Mouse (Mus musculus): ENCODE data around the gene Dnaja4. TPM values are rescaled to one million over a fixed set of nuclear protein-coding genes. Genes with fewer than 3 reads are reported as not detected.

The Dnaja4 gene
- 7.5 and 8.0 TPM in 2 replicates for polyA plus RNA-seq (2015; fragmentation: Nextera tagmentation; extraction: Ambion mirVana)

GRCm38 (mm10) chr9:54698318-54699086 is at the start of gene Dnaja4:
Gene Dnaja4, plus strand, starts transcription at chr9:54698873.
- Histone ChIP-seq H3K4me3 (replicated peaks) (peak within 1 kb of the TSS; percentile 52), H3K4me1 (peaks cover 18% of the 10 kb centered on the region), H3K4me2 (peak within 1 kb of the TSS; percentile 80), H3K27ac (replicated peaks) (peak within 1 kb of the TSS; percentile 23; the same call in 1 of the 2 replicates), H3K36me3 (no peaks in the 10 kb centered on the region), H3K9ac (replicated peaks) (peak within 1 kb of the TSS; percentile 62), H3K27me3 (replicated peaks) (peaks cover 19% of the 10 kb centered on the region), H3K9me3 (replicated peaks) (no peaks in the 10 kb centered on the region)
- no peak; the same call in 1 of the 2 replicates for ATAC-seq (ENCODE audit: low FRiP score)
- WGBS: 68% methylated on average over 17 of the region's 17 CpGs

GRCm38 (mm10) chr9:54649360-54649759 is 49.3 kb upstream of the Dnaja4 start:
- 84% methylated on average over 1 of the region's 1 CpGs for WGBS
- H3K9me3 ChIP-seq (replicated peaks): no peaks in the 10 kb centered on the region
- no peak overlapping the region for H3K4me3 ChIP-seq (replicated peaks)
- no peaks in the 10 kb centered on the region for H3K36me3 ChIP-seq
- no peaks in the 10 kb centered on the region for H3K4me1 ChIP-seq
- H3K9ac ChIP-seq (replicated peaks): no peak overlapping the region
- H3K4me2 ChIP-seq: no peak overlapping the region
- no peak for ATAC-seq (ENCODE audit: low FRiP score)
- no peak overlapping the region for H3K27ac ChIP-seq (replicated peaks)
- no peaks in the 10 kb centered on the region for H3K27me3 ChIP-seq (replicated peaks)

DNA sequence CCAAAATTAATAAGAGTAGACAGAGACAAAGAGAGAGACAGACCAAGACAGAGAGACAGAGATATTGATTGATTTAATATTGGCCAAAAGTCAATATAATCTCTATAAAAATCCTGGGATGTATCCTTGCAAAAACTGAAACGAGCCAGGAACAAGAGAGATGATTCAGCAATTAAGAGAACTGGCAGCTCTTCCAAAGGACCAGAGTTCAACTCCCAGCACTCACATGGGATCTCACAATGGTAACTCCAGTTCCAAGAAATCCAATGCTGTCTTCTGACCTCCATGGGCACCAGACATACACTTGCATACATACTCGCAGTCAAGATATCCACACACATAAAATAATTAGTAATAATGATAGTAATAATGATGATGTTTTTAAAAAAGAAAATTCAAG is 45.9 kb upstream of the Dnaja4 start:
- H3K9me3 ChIP-seq (replicated peaks): no peaks in the 10 kb centered on the region
- H3K4me1 ChIP-seq: no peaks in the 10 kb centered on the region
- H3K27me3 ChIP-seq (replicated peaks): no peaks in the 10 kb centered on the region
- 85% methylated on average over 2 of the region's 2 CpGs for WGBS
- H3K9ac ChIP-seq (replicated peaks): no peak overlapping the region
- H3K4me2 ChIP-seq: no peak overlapping the region
- no peaks in the 10 kb centered on the region for H3K36me3 ChIP-seq
- H3K4me3 ChIP-seq (replicated peaks): no peak overlapping the region
- no peak for ATAC-seq (ENCODE audit: low FRiP score)
- H3K27ac ChIP-seq (replicated peaks): no peak overlapping the region

DNA sequence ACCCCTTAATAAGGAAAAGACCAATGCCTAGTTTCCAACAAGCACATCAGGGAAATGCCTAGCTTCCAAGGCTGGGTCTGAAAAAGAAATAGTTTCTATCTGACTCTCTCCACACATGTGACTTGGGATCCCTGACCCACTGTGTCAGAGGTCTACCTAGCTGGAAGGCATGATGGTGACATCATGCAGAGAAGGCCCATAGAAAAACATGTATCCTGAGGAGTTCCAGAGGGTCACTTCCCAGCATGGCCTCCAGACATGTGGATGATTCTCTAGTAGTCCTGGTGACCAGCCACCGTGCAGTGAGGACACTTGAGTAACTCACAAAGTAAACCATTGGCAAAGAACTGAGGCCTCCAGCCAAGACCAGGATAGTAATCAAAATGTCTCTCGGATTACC is 42.8 kb upstream of the Dnaja4 start:
- Histone ChIP-seq H3K4me2 (no peak overlapping the region), H3K27ac (replicated peaks) (no peak overlapping the region), H3K9me3 (replicated peaks) (no peaks in the 10 kb centered on the region), H3K9ac (replicated peaks) (no peak overlapping the region), H3K4me3 (replicated peaks) (no peak overlapping the region), H3K27me3 (replicated peaks) (no peaks in the 10 kb centered on the region), H3K4me1 (no peaks in the 10 kb centered on the region), H3K36me3 (no peaks in the 10 kb centered on the region)
- no peak for ATAC-seq (ENCODE audit: low FRiP score)
- 80% methylated on average over 2 of the region's 2 CpGs for WGBS

DNA sequence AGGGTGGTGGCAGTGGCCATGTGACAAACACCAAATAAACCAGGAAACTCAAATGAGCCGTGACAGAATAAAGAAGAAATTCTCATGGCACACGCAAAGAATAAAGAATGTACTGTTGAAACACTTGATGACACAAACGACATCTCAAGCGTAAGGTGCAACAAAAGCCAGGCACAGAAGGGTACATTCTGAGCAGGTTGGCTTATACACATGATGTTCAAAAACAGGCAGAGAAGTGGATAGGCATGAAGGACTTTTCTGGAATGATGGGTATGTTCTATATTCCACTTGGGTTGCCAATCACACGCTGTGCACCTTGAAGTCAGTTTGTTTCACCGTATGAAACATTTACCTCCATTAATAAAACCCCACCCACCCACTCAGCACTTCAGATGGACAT is 42.3 kb upstream of the Dnaja4 start:
- Histone ChIP-seq H3K27me3 (replicated peaks) (no peaks in the 10 kb centered on the region), H3K27ac (replicated peaks) (no peak overlapping the region), H3K36me3 (no peaks in the 10 kb centered on the region), H3K9me3 (replicated peaks) (no peaks in the 10 kb centered on the region), H3K9ac (replicated peaks) (no peak overlapping the region), H3K4me2 (no peak overlapping the region), H3K4me1 (peaks cover 2% of the 10 kb centered on the region), H3K4me3 (replicated peaks) (no peak overlapping the region)
- ATAC-seq (ENCODE audit: low FRiP score): no peak
- WGBS: 86% methylated on average over 6 of the region's 6 CpGs

- 91% methylated on average over 6 of the region's 6 CpGs for WGBS
- H3K9me3 ChIP-seq (replicated peaks): no peaks in the 10 kb centered on the region
- H3K36me3 ChIP-seq: no peaks in the 10 kb centered on the region
- H3K4me2 ChIP-seq: peak overlapping the region; percentile 9; the same call in 1 of the 2 replicates
- no peak overlapping the region for H3K27ac ChIP-seq (replicated peaks)
- no peak overlapping the region for H3K4me3 ChIP-seq (replicated peaks)
- H3K9ac ChIP-seq (replicated peaks): no peak overlapping the region
- ATAC-seq (ENCODE audit: low FRiP score): no peak
- no peaks in the 10 kb centered on the region for H3K27me3 ChIP-seq (replicated peaks)
- H3K4me1 ChIP-seq: peaks cover 9% of the 10 kb centered on the region
These were observed 39.9 kb upstream of the Dnaja4 start for GRCm38 (mm10) chr9:54658773-54659172.

- H3K36me3 ChIP-seq: no peaks in the 10 kb centered on the region
- no peaks in the 10 kb centered on the region for H3K27me3 ChIP-seq (replicated peaks)
- ATAC-seq (ENCODE audit: low FRiP score): peak; percentile 85; the same call in 1 of the 2 replicates
- WGBS: 5% methylated on average over 10 of the region's 10 CpGs
- peak within 1 kb of the TSS; percentile 40 for H3K4me2 ChIP-seq
- H3K9me3 ChIP-seq (replicated peaks): no peaks in the 10 kb centered on the region
- H3K4me3 ChIP-seq (replicated peaks): peak within 1 kb of the TSS; percentile 14; the same call in 1 of the 2 replicates
- H3K27ac ChIP-seq (replicated peaks): peak within 1 kb of the TSS; percentile 68
- peaks cover 9% of the 10 kb centered on the region for H3K4me1 ChIP-seq
- no peak within 1 kb of the TSS for H3K9ac ChIP-seq (replicated peaks)
These were observed 36.9 kb upstream of the Dnaja4 start, which contains the start of gene Acsbg1 for GRCm38 (mm10) chr9:54661605-54662377. Gene Acsbg1, minus strand, starts transcription at chr9:54661870.

DNA sequence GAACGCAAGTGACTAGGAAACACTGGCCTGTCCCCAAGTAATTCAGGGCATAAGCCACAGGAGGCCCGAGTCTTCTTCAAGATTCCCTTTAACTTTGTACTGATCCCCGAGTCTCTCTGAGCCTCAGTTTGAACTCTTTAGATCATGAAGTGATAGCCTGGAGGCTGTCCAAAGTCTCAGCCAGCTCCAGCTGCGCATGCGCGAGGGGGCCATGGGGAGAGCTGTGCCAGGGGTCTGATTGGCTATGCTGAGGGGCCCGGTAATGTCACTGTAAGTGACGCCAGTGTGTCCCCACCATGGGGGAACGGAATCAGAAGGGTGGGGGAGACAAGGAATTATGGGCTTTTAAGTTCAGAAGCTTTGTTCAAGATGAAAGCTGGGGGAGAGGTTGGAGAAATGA is 34.3 kb upstream of the Dnaja4 start:
- no peak for ATAC-seq (ENCODE audit: low FRiP score)
- 76% methylated on average over 9 of the region's 9 CpGs for WGBS
- H3K4me1 ChIP-seq: peaks cover 9% of the 10 kb centered on the region
- H3K4me3 ChIP-seq (replicated peaks): no peak overlapping the region
- no peaks in the 10 kb centered on the region for H3K36me3 ChIP-seq
- no peak overlapping the region for H3K27ac ChIP-seq (replicated peaks)
- no peaks in the 10 kb centered on the region for H3K9me3 ChIP-seq (replicated peaks)
- no peaks in the 10 kb centered on the region for H3K27me3 ChIP-seq (replicated peaks)
- H3K4me2 ChIP-seq: no peak overlapping the region
- no peak overlapping the region for H3K9ac ChIP-seq (replicated peaks)

DNA sequence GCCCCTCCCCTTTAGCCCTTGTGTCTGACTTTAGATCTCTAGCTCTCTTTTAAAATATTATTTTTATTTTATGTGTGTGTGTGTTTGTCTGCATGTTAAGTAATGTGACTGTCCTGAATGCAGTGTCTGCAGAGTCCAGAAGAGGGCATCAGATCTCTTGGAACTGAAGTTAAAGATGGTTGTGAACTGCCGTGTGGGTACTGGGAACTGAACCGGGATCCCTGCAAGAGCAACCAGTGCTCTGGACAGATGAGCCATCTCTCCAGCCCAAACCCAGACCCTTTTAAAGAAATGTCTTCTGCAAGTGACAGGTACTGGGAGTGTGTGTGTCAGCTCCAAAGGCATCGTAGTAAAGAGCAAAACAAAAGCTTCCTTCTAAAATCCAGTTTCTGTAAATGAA is 32.6 kb upstream of the Dnaja4 start:
- 99% methylated on average over 3 of the region's 3 CpGs for WGBS
- Histone ChIP-seq H3K4me2 (no peak overlapping the region), H3K27me3 (replicated peaks) (no peaks in the 10 kb centered on the region), H3K9ac (replicated peaks) (no peak overlapping the region), H3K27ac (replicated peaks) (no peak overlapping the region), H3K4me1 (peaks cover 9% of the 10 kb centered on the region), H3K9me3 (replicated peaks) (no peaks in the 10 kb centered on the region), H3K4me3 (replicated peaks) (no peak overlapping the region), H3K36me3 (no peaks in the 10 kb centered on the region)
- ATAC-seq (ENCODE audit: low FRiP score): no peak

- 73% methylated on average over 4 of the region's 4 CpGs for WGBS
- H3K9me3 ChIP-seq (replicated peaks): no peaks in the 10 kb centered on the region
These were observed 30.2 kb upstream of the Dnaja4 start for GRCm38 (mm10) chr9:54668455-54668854.

DNA sequence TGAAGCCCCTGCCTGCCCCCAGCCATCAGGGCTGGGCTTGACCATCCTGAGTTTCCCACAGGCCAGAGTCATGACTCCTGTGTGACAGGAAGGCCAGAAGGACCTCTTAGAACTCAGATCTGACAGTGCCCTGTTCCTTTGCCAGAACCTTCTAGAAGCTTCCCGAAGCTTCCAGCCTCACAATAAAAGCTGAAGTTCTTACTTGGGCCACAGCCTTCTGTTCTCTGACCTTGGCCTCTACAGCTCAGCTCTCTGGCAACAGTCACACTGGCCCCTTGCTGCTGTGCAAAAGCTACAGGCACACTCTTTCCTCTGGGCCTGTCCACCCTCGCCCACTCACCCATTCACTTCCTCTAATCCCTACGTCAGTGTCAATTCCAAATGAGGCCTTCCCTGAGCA is 26.7 kb upstream of the Dnaja4 start:
- WGBS: 91% methylated on average over 3 of the region's 3 CpGs
- H3K4me1 ChIP-seq: peaks cover 7% of the 10 kb centered on the region; the same call in 1 of the 2 replicates
- no peak overlapping the region for H3K4me2 ChIP-seq
- H3K9me3 ChIP-seq (replicated peaks): no peaks in the 10 kb centered on the region
- no peak overlapping the region for H3K4me3 ChIP-seq (replicated peaks)
- no peak overlapping the region for H3K9ac ChIP-seq (replicated peaks)
- no peaks in the 10 kb centered on the region for H3K27me3 ChIP-seq (replicated peaks)
- H3K36me3 ChIP-seq: no peaks in the 10 kb centered on the region
- ATAC-seq (ENCODE audit: low FRiP score): no peak
- no peak overlapping the region for H3K27ac ChIP-seq (replicated peaks)

More at GRCm38 (mm10) chr9:54668455-54668854, 30.2 kb upstream of the Dnaja4 start:
- Histone ChIP-seq H3K27me3 (replicated peaks) (no peaks in the 10 kb centered on the region), H3K27ac (replicated peaks) (no peak overlapping the region), H3K4me2 (no peak overlapping the region), H3K4me1 (no peaks in the 10 kb centered on the region), H3K36me3 (no peaks in the 10 kb centered on the region), H3K9ac (replicated peaks) (no peak overlapping the region), H3K4me3 (replicated peaks) (no peak overlapping the region)
- no peak for ATAC-seq (ENCODE audit: low FRiP score)

- no peak for ATAC-seq (ENCODE audit: low FRiP score)
- no peaks in the 10 kb centered on the region for H3K36me3 ChIP-seq
- no peak overlapping the region for H3K4me3 ChIP-seq (replicated peaks)
- H3K4me1 ChIP-seq: peaks cover 7% of the 10 kb centered on the region; the same call in 1 of the 2 replicates
- no peak overlapping the region for H3K27ac ChIP-seq (replicated peaks)
- WGBS: 93% methylated on average over 13 of the region's 13 CpGs
- no peaks in the 10 kb centered on the region for H3K9me3 ChIP-seq (replicated peaks)
- H3K9ac ChIP-seq (replicated peaks): no peak overlapping the region
- no peaks in the 10 kb centered on the region for H3K27me3 ChIP-seq (replicated peaks)
- no peak overlapping the region for H3K4me2 ChIP-seq
These were observed 24.8 kb upstream of the Dnaja4 start for GRCm38 (mm10) chr9:54673887-54674286.
